Mouse (Mus musculus) small intestine, adult 2 months (tissue): ENCODE results near the gene Fndc10. TPM values are rescaled to one million over a fixed set of nuclear protein-coding genes. Genes with fewer than 3 reads are reported as not detected.

Experiments
- H3K27ac ChIP-seq: fragments of 200-500 bp; 2 replicates; pipeline ENCODE4 v1.5.1; 2012; ENCODE audit warnings: low read depth, low read length, control low read depth, inconsistent platforms; ENCODE audit not compliant: insufficient read depth
- H3K27me3 ChIP-seq: fragments of 200-500 bp; 2 replicates; pipeline ENCODE4 v1.6.1; 2012; ENCODE audit warnings: mild to moderate bottlenecking, moderate library complexity, low read length, inconsistent platforms; ENCODE audit not compliant: control insufficient read depth, insufficient read depth
- H3K36me3 ChIP-seq: fragments of 200-500 bp; 2 replicates; pipeline ENCODE4 v1.6.1; 2012; ENCODE audit warnings: mild to moderate bottlenecking, low read length, control low read depth, inconsistent platforms; ENCODE audit not compliant: control insufficient read depth, insufficient read depth
- H3K4me1 ChIP-seq: fragments of 200-500 bp; 2 replicates; pipeline ENCODE4 v1.6.1; 2012; ENCODE audit warnings: low read length, inconsistent platforms, mixed read lengths; ENCODE audit not compliant: control insufficient read depth, insufficient read depth, insufficient read length
- H3K4me3 ChIP-seq: fragments of 200-500 bp; 2 replicates; pipeline ENCODE4 v1.5.1; 2012; ENCODE audit warnings: low read depth, mild to moderate bottlenecking, control low read depth, inconsistent platforms, low read length, moderate library complexity
- CTCF ChIP-seq: fragments of 200-500 bp; IDR thresholded peaks from 2 replicates; pipeline ENCODE4 v1.5.1; 2012; ENCODE audit warnings: low read depth, mild to moderate bottlenecking, control low read depth, inconsistent platforms, low read length, moderate library complexity, mixed read lengths; ENCODE audit not compliant: insufficient replicate concordance, insufficient read length; ENCODE audit errors: extremely low read depth
- POLR2A ChIP-seq: fragments of 200-500 bp; IDR thresholded peaks from 2 replicates; pipeline ENCODE4 v1.6.1; 2012; ENCODE audit warnings: low read depth, mild to moderate bottlenecking, control low read depth, inconsistent platforms, low read length, moderate library complexity
- WGBS: fragments of 180-500 bp; shearing (Covaris S2); methylation state at CpG from one replicate; pipeline ENCODE4 v1.1.7; 2018; 5-methylcytosine and 5-hydroxymethylcytosine counted together
- polyA plus RNA-seq: library from polyadenylated mRNA; depleted of rRNA; stranded (reverse); fragments of >200 nt; gene quantifications from 2 replicates; pipeline ENCODE4 v1.2.3, GENCODE M21; 2012

Fndc10 gene
- polyA plus RNA-seq, 1 experiment: 24.0 TPM

DNA sequence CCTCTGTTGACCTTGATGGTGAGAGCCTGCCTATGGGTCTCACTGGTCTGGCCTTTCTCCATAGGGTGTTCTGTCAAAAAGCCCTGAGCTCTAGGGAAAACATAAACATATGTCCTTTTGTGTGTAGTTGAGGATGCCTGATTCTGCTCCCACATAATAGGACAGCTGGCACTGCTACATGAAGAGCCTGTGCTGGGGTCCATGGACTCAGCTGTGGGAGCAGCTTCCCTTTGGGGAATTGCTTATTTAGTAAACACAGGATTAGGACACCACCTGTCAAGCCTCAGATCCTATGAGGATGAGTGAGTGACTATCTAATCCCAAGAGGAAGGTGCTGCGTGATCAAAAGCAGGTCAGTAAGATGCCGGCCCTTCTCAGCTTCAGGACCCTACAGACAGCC, 33.9 kb downstream of the Fndc10 start:
- H3K36me3 ChIP-seq: peaks cover 14% of the 10 kb centered on the region

GRCm38 (mm10) chr4:155733267-155733666, 39.1 kb downstream of the Fndc10 start:
- Histone ChIP-seq H3K4me1 (peaks cover 7% of the 10 kb centered on the region; the same call in 1 of the 2 replicates), H3K27ac (no peak overlapping the region), H3K36me3 (peaks cover 4% of the 10 kb centered on the region; the same call in 1 of the 2 replicates), H3K27me3 (no peaks in the 10 kb centered on the region), H3K4me3 (no peak overlapping the region)
- WGBS: 86% methylated on average over 10 of the region's 10 CpGs
- TF ChIP-seq CTCF: no peak
- no peak for TF ChIP-seq POLR2A

More for the DNA sequence above, 33.9 kb downstream of the Fndc10 start:
- no peak overlapping the region for H3K4me3 ChIP-seq
- H3K27ac ChIP-seq: no peak overlapping the region
- H3K27me3 ChIP-seq: no peaks in the 10 kb centered on the region
- no peaks in the 10 kb centered on the region for H3K4me1 ChIP-seq
- TF ChIP-seq CTCF: no peak
- TF ChIP-seq POLR2A: no peak
- WGBS: 86% methylated on average over 2 of the region's 2 CpGs

GRCm38 (mm10) chr4:155734350-155734941, 40.3 kb downstream of the Fndc10 start, which contains the start of gene Tmem240:
Gene Tmem240, plus strand, starts transcription at chr4:155734800.
- peak within 1 kb of the TSS; percentile 63 for H3K27ac ChIP-seq
- 1% methylated on average over 35 of the region's 35 CpGs for WGBS
- peaks cover 7% of the 10 kb centered on the region; the same call in 1 of the 2 replicates for H3K4me1 ChIP-seq
- H3K36me3 ChIP-seq: peaks cover 4% of the 10 kb centered on the region; the same call in 1 of the 2 replicates
- H3K4me3 ChIP-seq: peak within 1 kb of the TSS; percentile 80
- TF ChIP-seq CTCF: no peak
- TF ChIP-seq POLR2A: no peak
- no peaks in the 10 kb centered on the region for H3K27me3 ChIP-seq

GRCm38 (mm10) chr4:155734951-155735702, 41.0 kb downstream of the Fndc10 start:
- peak overlapping the region; percentile 80 for H3K4me3 ChIP-seq
- H3K27me3 ChIP-seq: no peaks in the 10 kb centered on the region
- 2% methylated on average over 79 of the region's 79 CpGs for WGBS
- H3K36me3 ChIP-seq: peaks cover 5% of the 10 kb centered on the region; the same call in 1 of the 2 replicates
- peak overlapping the region; percentile 63; the same call in 1 of the 2 replicates for H3K27ac ChIP-seq
- TF ChIP-seq POLR2A (no peak), CTCF (no peak)
- H3K4me1 ChIP-seq: peaks cover 7% of the 10 kb centered on the region; the same call in 1 of the 2 replicates

DNA sequence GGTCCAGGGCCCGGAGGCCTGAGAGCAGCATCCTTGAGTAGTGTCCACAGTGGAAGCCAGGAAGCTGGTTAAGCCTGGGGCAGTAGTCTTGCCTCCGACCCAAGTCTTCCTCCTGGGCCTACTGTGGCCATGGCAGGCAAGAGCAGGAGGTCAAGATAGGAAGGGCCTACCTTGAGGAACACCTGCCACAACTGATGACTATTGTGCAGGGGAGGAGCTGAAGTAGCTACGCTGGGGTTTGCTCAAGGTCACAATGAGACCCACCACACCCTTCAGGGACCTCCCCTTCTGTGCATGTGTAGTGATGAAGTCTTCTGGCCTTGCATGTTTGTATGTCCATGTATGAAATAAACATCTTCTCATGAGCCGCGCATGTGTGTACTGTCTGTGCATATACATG, 41.6 kb downstream of the Fndc10 start:
- 69% methylated on average over 5 of the region's 5 CpGs for WGBS
- H3K4me3 ChIP-seq: peak overlapping the region; percentile 80
- peaks cover 8% of the 10 kb centered on the region for H3K36me3 ChIP-seq
- no peaks in the 10 kb centered on the region for H3K27me3 ChIP-seq
- peaks cover 7% of the 10 kb centered on the region; the same call in 1 of the 2 replicates for H3K4me1 ChIP-seq
- no peak overlapping the region for H3K27ac ChIP-seq
- TF ChIP-seq CTCF (no peak), POLR2A (no peak)

GRCm38 (mm10) chr4:155736421-155736820, 42.3 kb downstream of the Fndc10 start:
- Histone ChIP-seq H3K27me3 (no peaks in the 10 kb centered on the region), H3K4me3 (no peak overlapping the region), H3K27ac (no peak overlapping the region), H3K4me1 (peaks cover 7% of the 10 kb centered on the region; the same call in 1 of the 2 replicates), H3K36me3 (peaks cover 13% of the 10 kb centered on the region)
- 91% methylated on average over 5 of the region's 5 CpGs for WGBS
- no peak for TF ChIP-seq CTCF
- TF ChIP-seq POLR2A: no peak

DNA sequence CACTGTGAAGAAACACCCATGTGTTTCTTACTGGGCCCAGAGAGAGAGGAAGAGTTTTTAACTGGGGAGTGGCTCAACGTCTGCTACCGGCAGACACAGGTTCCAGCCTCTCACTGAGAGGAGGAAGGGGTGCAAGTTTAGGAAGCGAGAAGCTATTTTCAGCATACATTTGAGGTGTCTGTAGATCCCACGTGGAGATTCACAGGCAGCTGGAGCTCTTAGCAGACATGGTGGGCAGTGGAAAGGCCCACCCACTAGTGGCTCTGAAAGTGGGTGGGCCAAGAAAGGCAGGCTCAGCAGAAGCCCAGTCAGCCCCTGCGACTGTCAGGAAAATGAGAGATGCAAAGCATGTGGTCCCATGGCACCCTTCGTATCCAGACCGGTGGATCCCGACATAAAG, 44.1 kb downstream of the Fndc10 start:
- 58% methylated on average over 8 of the region's 8 CpGs for WGBS
- Histone ChIP-seq H3K27ac (no peak overlapping the region), H3K27me3 (no peaks in the 10 kb centered on the region), H3K4me3 (no peak overlapping the region), H3K36me3 (peaks cover 28% of the 10 kb centered on the region), H3K4me1 (peaks cover 7% of the 10 kb centered on the region; the same call in 1 of the 2 replicates)
- TF ChIP-seq POLR2A: no peak
- TF ChIP-seq CTCF: no peak
